Mouse (Mus musculus): Measurements from ENCODE around the gene Pkp4.
A peak's percentile ranks its signal among the peaks of the same experiment; 100 is the strongest.
"Not testable (repeated sequence)": the region's sequence is repeated elsewhere in the genome, so short reads cannot be mapped to it uniquely, and the experiment has no call there.

Gene Pkp4

DNA sequence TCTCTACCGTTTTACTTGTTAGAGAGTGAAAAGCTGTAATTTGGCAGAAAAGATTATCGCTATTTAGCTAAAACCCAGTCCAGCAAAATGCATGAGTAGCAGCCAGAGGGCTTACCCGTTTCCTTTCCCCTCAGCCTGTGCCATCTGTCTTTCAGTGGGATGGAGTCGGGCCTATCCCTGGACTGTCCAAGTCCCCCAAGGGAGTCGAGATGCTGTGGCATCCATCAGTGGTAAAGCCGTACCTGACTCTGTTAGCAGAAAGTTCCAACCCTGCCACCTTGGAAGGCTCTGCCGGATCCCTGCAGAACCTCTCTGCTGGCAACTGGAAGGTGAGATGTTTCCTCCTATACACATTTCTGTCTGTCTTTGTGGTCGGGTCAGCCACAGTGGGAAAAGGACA is 178.3 kb downstream of the Pkp4 start:
- no peak for DNase-seq (ENCODE audit: low spot score)

DNA sequence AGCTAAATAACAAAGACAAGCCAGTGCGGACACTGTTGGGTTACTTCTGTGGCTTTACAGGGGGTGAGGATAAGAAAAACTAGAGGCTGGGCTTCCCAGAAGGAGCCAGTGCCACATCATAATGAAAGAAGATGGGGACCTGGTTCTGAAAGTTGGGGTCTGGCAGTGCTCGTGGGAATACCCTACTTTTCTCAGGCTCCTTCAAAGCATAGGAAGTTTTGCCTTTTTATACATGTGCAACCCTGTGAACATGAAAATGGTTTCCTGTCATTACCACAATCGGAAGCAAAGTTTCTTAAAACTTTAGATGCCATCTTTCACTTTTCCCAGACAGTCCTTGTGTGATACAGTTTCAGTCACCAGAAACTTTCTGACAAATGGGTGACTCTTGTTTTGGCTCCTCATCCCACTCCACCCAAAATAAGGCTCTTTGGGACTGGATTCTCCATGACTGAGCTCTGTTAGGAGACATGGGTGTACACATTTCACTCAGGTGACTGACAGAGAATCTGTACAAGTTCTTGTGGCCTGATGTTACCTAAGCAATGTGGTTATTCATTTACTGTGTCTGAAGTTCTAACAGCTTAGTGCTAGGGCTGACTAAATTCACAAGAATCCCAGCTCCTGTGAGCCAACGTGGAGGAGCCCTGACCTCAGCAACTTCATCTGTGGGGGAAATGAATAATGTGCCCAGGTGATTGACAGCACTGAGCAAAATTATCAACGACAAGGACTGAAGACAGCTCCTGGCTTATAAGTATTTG is 179.3 kb downstream of the Pkp4 start:
- DNase-seq (ENCODE audit: low spot score) = no peak

DNA sequence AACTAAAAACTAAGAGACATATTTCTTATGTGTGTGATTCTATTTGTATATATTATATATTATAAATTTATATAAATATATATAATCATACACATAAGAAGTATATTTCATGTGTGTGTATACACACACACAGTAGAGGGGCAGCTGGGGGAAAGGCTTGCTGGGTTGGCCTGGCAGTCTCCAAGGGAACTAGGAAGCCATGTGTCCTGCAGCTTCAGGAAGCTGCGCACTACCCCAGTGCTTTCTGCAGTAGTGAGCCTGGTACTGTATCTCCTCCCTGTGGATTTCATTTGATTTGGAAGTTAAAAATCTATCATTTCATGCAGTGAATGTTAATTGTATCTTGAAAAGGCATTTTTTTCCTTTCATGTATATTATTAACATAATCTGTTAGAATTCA is 180.2 kb downstream of the Pkp4 start:
- no peak for DNase-seq (ENCODE audit: low spot score)

DNA sequence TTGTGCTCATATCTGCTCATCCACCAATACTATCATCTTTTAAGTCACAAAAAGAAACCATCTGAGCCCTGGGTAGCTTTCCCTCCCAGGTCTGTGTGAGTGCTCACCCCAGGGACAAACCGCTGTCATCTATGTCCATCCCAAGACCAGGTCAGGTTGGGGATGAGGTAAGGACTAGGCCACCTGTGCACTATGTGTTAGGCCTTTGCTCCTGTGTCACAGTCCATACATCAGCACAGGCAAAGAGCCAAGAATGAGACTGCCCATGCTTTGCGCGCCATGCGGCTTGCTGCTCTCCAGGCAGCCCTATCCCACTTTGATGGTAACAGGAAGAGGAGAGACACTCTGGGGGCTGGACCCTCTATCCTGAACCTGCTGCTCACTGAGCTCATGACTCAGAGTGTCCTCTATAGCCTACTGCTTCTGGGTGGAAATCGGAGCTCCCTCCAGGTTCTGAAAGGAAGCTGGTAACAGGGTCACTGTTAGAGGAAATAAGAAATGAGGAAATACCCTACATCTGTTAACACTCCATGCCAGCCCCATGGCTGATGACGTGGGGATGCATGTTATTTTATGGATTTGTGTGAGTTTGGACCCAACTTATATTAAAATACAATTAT is 182.1 kb downstream of the Pkp4 start:
- no peak for DNase-seq (ENCODE audit: low spot score)

DNA sequence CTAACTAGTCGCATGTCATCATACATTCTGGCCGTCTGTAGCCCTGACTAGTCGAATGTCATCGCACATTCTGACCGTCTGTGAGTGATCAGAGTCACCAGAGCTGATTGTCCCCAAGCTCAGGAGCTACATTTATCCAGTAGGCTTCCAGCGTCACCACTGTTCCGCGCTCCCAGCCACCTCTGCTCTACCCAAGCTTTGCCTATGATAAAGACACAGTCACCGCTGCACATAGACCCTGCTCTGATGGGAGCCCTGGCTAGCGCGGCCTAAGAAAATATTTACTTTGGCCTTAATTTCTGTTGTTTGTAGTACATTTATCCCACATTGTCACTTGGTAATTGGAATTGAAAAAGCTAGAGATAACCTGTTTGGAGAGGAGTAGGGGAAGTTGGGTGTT is 183.2 kb downstream of the Pkp4 start:
- DNase-seq (ENCODE audit: low spot score) = no peak

DNA sequence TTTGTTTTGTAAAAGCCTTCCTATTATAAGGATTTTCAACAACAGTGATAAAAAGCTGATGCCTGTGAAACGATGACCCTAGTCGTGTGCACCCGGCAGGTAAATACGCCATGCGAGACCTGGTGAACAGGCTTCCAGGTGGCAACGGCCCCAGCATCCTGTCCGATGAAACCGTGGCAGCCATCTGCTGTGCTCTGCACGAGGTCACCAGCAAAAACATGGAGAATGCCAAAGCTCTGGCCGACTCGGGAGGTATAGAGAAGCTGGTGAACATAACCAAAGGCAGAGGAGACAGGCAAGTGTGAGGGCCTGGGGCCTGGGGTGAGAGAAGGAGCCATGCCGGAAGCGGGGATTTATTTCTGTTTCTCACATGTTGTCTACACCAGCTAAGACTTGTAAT is 184.0 kb downstream of the Pkp4 start:
- DNase-seq (ENCODE audit: low spot score) = no peak

DNA sequence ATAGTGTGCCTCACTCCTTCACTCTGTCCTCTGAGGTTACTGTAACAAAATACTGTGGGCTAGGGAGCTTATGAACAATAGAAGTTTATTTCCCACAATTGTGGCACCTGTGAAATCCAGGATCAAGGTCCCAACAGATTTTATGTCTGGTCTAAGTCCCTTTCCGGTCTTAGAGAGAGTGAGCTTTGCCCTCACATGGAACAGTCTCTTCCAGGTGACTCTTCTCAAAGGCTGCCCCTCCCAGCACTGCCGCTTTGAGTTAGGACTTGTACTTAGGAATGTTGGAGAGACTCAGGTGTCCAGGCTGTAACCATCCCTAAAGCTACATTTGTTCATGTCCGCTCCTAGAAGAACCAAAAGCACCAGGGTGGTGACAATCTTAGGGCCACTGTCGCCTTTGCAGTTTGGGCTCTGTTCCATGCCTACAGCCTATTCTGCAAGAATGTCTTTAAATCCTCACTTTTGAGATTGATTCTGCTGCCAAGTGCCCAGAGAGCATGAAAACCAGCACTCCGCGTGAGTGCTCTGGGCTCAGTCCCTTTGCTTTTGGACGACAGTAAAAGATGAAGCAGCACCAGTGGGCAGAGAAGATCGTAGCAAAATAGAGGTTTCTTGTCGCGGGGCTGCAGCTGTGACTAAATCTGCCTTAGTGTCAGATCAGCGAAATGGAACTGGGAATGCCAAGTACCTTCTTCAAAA is 184.6 kb downstream of the Pkp4 start:
- DNase-seq (ENCODE audit: low spot score) = no peak

DNA sequence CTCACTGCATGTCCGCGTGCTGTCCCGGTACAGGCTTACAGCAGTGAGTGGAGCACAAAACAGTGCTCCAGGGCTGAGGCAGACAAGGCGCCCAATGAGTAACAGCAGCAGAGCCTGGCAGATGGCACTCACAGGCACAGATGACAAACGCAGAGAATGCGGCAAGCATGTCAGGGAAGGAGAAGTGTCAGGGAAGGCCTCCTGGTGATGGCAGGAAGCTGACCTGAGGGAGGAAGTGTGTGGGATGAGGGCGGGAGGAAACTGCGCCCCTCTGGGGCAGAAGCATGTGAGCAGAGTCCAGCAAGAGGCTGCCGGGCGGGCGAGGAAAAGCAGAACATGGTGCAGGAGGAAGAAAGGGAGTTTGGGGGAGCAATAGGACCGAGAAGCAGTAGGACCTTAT is 185.8 kb downstream of the Pkp4 start:
- DNase-seq (ENCODE audit: low spot score) = no peak

DNA sequence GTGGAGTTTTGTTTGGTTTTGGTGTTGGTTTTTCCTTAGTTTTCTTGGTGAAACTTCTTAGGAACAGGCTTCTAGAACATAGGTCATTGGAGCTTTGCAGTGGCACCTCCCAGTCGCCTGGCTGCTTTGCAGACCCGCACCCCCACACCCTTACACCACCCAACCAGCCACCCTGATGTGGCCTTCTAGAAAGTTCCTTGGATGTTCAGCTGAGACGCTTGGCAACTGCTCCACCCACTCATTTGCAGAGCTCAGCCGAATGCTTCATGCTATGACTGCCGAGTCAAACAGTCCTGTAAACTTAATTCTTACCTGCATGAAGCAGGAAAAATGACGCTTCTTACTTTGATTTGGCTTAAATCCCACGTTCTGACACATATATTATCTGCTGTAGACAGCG is 187.9 kb downstream of the Pkp4 start:
- no peak for DNase-seq (ENCODE audit: low spot score)

DNA sequence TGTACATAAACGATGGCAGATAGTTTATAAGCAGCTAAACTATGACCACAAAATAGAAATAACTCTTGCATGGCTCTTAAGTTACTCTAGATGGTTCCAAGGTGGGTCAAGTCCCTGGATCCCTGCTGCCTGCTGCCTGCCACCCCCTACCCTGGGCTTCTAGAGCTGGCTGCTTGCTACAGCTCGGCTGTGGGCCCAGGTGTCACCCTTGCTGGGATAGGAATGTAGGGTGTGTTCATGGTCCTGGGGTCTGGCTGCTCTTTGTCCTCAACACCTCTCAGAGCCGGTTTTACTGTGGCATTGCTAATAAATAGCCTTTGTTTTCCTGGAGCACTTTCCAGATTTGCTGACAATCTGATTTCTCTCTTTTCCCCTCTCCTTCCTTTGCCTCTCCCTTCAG is 189.4 kb downstream of the Pkp4 start:
- no peak for DNase-seq (ENCODE audit: low spot score)

DNA sequence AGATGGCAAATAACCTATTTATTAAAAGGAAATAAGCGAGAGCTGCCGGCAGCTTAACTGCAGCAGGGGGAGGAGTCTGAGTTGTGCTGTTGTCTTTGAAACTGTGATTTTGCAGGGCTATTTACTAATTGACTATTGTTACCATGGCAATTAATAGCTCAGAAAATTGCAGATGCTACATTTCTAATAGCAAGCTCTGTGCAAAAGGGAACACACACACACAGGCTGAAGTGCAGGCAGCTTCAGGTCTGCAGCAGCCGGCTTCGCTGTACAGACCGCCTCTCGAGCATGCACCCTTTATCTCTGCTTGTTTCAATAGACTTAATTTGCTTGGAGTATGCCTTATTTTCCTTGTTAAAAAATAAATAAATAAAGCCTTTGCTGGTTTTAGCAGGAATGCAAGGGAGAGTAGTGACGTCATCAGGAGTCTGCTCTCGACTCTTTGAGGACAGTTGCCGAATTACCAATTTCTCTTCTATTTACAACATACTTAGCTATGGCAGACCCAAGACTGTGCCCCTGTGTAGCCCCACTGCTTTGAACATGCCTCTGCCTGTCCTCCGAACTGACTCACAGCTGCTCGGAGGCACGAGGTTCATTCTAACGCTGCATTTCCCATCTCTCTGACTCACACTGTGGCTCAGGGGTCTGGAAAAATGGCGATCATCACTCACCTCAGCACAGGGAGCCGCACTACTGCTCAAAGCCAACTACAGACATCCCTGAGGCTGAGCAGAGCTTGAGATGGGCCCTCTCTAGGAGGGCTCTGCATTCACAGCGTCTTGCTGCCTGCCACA is 190.9 kb downstream of the Pkp4 start:
- DNase-seq (ENCODE audit: low spot score) = peak; percentile 13

DNA sequence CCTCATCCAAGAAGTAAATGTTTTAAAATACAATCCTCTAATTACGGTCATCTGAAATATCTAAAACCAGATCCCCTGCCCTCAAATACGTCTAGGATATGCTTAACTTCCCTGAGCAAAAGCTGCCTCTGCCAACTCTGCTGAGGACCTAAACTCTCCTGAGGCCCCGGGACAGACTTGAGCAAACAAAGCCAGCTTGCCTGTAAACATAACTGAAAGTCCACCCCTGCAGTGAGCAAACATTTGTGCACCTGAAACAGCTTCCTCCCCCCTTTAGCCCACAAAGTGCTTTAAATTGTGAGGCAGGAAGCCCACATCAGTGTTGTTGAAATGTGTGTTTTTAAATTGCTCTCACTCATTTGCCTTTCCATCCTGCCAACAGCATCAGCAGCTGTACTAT is 193.2 kb downstream of the Pkp4 start:
- no peak for DNase-seq (ENCODE audit: low spot score)

DNA sequence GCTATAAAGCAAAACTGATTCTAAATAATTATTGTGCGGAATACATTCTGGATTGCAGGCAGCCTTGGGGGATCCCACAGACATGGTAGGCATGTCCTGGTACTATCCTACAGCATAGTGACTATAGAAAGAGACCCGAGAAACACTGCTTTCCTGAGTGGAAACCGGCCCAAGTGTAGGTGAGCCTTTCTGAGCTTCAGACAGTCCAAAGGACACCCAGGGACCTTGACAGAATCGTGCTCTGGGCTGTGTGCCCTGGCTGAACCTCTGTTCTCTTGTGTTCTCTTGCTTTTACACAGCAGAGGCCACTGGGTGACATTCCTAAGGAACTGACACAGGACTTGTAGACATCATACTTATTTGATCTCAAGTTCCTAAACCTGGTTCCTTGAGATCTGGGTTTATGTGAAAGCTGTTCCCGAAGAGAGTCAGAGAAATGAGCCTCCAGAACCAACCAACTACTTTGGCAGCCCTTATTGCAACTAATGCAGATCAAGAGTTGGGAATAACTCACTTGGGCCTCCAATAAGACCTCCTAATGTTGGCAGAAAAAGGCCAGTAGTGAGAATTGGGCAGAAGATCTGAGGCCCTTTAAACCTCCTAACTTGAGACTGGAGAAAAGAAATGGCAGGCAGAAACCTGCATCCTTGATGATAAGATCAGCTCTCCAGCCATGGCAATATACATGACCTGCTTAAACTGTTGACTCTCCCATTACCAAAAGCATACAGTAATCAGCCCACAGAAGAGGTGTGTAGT is 195.1 kb downstream of the Pkp4 start:
- no peak for DNase-seq (ENCODE audit: low spot score)

DNA sequence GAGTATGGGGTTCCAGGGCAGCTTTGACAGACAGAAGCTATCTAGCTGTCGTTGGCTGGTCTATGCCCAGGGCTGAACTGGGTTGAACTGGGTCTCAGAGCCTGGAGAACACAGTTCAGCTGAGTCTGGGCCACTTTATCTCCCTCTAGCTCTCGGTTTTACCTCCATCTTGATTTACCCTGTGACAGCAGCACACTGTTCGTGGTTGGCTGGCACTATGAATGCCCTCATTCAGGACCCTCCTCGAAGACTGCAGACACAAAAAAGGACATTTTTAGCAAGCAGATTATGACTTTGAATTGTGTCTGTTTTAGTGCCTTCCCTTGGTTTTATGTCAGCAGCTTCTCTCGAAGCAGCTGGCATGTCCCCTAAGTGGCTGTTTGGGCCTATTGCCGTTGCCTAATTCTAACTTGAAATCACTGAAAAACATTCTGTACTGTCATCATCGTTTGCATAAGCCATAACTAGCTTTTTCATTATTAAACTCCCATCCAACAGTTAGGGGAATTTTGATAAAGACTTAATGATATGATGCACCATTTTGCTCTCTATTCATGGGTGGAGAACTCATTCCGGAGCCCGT is 199.2 kb downstream of the Pkp4 start:
- DNase-seq (ENCODE audit: low spot score) = no peak

DNA sequence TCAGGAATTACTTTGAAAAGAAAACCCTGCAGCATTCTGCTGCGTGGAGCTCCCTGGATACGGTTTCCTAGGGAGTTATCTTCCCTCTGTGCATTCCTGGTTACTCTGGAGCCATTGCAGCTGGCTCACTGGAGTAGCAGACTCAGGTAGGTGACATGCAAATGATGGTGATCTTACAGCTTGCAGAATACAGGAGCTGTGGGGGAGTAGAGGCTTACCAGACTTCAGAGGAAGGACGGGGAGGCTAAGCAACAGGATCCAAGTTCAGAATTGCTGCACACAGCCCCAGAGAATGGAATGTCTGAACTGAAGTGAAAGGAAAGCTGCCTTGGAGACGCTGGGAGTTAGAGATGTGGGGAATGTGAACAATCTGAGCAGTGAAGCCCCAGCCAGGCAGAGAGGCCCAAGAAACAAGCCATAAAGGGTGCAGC is 200.7 kb downstream of the Pkp4 start:
- no peak for DNase-seq (ENCODE audit: low spot score)

DNA sequence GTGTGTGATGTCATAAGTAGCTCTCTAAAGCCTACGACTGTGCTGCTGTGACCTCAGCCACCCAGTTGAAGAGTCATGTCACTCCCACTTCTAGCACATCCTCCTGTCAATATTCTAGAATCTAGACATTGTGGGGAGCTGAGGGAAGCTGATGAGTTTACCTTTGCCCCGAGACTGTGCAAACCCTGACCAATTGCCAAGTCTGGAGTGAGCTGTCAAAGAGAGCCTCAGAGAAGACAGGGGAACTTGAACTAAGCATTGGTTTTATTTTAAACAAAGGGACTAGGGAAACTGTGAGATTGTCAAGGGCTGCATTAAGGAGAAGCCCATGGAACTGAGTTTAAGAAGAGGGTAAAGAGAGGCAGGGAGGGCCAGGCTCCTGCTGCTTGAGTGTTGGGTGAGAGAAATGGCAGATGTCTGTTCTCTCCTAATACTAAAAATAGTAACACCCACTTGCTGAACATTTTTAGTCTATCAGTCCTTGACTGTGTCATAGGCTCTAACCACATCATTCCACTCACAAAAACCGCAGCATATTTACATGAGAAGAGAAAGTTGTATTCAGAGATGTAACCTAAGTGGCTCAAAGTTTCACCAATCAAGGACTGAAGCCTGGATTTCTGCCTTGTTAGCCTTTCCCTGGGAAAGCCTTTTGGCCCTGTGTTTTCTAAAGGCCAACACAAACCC is 203.6 kb downstream of the Pkp4 start:
- no peak for DNase-seq (ENCODE audit: low spot score)

DNA sequence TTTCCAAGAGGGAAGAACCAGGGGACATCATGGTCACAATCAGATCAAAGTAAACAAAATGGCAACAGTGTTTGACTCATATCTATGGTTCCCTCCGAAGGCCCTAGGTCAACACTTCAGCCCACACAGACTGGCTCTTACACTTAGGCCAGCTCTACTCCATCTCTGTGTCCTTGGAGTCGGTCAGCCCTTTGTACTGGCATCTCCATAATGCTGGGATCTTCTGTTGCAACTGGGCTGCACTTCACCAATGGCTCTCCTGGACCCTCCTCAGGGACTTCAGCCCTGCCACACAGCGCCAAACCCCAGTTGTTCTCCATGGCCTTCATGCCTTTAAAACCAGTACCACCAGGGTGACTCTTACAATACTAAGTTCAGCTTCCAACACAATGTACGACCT is 206.5 kb downstream of the Pkp4 start:
- DNase-seq (ENCODE audit: low spot score) = no peak

DNA sequence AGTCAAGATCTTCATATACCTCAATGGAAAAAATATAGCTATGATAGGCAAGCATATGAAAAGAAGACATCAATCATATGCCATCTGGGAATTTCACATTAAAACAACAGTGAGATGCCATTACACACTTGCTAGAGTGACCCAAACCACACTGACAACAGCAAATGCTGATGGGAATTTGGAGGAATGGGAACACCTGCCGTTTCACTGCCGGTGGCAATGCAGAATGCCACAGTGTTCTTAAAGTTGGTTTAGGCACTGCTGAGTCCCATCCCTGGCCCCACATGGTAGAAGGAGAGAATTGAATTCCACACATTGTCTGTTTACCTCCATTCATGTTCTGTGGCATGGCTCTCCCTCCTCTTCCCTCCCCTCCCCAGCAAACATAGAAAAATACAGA is 212.5 kb downstream of the Pkp4 start:
- DNase-seq (ENCODE audit: low spot score) = no peak

DNA sequence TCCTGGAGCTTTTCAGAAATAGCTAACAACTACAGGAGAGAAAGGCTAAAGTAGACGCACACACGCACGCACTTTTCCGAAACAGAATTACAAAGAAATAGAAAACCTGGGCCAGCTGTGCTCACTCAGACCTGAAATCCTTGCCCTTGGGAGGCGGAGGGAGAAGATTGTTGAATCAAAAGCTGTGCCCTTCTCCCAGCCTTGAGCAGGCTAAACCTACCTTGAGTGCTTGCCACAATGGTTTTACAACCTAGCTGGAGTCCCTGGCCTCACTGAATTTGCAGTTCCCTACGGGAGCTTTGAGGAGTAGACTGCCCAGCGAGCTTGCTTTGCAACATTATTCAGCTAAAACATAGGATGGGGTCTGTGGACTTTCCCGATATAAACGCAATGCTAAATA is 217.4 kb downstream of the Pkp4 start:
- no peak for DNase-seq (ENCODE audit: low spot score)

DNA sequence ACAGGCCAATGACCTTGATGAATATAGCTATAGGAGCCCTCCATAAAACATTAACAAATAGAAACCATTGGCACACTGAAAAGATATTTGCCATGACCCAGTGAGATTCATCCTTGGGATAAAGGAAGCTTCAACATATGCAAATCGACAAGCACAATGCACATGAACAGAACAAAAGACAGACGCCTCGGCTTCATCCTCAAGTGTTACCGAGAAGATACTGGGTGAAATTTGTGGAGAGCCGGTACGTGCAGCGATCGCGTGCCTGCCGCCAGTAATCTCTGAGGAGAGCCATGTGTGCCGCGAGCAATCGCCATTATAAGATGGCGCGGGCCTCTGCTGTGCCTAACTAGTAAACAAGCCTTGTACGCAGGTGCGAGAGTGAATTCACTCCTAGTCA is 218.2 kb downstream of the Pkp4 start:
- not testable (repeated sequence) for DNase-seq (ENCODE audit: low spot score)

DNA sequence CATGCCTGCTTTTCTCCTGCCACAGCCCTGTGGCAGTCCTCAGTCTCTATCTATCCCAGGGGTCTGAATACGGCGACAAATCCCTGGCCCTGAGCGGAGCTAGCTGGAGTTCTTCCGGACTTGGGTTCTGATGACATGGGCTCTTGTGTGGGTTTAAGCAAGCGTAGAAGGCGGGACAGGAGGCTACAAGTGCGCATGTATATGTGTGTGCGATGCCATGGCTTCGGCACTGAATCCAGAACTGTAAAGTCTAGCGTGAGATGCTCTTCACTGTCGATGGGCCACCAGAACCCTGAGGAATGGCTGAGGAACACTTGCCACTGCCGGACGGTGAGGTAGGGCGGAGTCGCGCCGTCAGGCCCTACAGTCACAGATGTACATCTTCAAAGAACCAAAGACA is 222.6 kb downstream of the Pkp4 start:
- DNase-seq (ENCODE audit: low spot score) = no peak
